Mouse (Mus musculus) lung, postnatal 14 days (tissue): Measurements from ENCODE around the gene Cyp4f16.
"Not testable (repeated sequence)": the region's sequence is repeated elsewhere in the genome, so short reads cannot be mapped to it uniquely, and the experiment has no call there.

Experiments
- DNase-seq: peaks from one replicate; pipeline ENCODE4 v3.0.0; 2021

Cyp4f16 gene

GRCm38 (mm10) chr17:32536051-32536866 lies at the start of gene Cyp4f16:
TSS of gene Cyp4f16 (plus strand) at chr17:32536558.
- peak; percentile 92 for DNase-seq

- DNase-seq = peak; percentile 32
These were observed 43.9 kb upstream of the Cyp4f16 start for GRCm38 (mm10) chr17:32492349-32492980.

- peak; percentile 78 for DNase-seq
These were observed 41.8 kb upstream of the Cyp4f16 start for GRCm38 (mm10) chr17:32494601-32495000.

- DNase-seq = not testable (repeated sequence)
These were observed 35.8 kb upstream of the Cyp4f16 start for GRCm38 (mm10) chr17:32500511-32500910.

DNA sequence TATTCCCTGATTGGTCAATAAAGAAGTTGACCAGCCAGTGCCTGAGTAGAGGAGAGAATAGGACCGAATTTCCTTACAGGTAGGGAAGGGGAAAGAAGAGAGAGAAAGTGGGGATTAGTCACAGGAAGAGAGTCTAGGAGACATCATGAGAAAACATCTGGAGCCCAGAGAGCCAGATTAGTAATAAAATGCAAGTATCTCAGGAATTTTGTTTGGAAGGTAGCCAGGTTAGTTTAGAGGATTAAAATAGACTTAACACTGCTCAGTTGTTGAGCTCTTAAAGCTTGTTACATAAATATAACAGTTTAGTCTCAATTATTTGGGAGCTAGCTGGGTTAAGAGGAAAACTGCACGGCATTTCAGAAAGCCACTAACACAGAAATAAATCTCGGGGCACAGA lies 35.3 kb upstream of the Cyp4f16 start:
- no peak for DNase-seq

- no peak for DNase-seq
These were observed 33.2 kb upstream of the Cyp4f16 start for GRCm38 (mm10) chr17:32503111-32503510.

GRCm38 (mm10) chr17:32505851-32506728 lies 30.3 kb upstream of the Cyp4f16 start, which contains the start of gene Cyp4f17:
TSS of gene Cyp4f17 (plus strand) at chr17:32506050.
- DNase-seq = peak; percentile 41

DNA sequence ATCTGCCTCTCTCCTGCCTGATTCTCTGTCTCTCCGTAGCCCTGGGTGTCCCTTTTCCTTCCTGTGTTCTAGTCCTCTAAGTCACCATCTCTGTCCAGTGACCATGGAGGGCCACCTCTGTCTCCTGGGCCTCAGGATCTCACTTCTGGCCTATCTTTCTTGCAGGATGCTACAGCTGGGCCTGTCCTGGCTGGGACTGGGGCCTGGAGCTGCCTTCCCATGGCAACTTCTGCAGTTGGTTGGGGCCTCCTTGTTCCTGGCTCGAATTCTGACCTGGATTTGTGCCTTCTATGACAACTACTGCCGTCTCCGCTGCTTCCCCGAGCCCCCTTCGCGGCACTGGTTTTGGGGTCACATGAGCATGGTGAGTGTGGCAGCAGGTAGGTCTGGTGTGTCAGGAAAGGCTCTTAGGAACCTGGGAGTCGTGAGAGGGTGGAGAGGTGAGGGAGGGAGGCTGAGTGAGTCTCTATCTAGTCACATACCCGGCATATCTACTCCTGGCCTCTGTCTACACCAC lies 29.6 kb upstream of the Cyp4f16 start:
- no peak for DNase-seq

DNA sequence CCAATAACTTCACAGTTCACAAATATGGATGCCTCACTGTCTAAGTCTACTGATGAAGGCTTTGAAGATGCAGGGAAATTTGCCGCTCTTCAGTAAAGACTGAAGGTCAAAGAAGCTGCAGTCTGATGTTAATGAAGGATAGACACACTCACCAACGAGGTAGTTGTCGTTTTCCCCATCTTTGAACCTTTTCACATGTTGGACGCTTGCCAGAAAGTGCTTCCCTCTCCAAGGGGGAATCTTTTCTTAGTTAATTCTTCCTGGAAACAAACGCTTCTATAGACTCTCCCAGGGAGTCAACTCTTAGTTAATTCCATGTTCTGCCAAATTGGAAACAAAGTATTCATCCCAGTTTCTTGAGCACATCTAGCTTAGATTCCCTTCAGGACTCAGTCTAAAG lies 20.2 kb upstream of the Cyp4f16 start:
- DNase-seq = no peak

- no peak for DNase-seq
These were observed 14.4 kb upstream of the Cyp4f16 start for GRCm38 (mm10) chr17:32521981-32522380.

DNA sequence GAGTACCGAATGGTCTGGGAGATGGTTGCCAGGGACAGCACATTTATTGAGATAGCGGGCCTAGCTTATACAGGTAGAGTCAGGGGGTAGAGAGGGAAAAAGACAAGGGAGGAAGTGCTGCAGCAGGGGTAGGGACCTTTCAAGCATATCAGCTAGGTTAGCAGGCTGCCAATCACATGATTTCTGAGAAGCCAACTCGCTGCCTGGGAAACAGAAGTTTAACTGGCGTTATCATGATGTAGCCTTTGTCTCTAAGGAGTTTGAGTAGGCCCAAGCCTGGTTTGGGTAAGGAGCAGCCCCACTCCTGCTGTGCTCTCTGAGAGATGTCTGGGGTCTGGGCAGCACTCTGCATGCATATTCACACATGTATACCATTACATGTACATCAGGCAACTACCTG lies 14.0 kb upstream of the Cyp4f16 start:
- no peak for DNase-seq

- DNase-seq = no peak
These were observed 13.5 kb upstream of the Cyp4f16 start for GRCm38 (mm10) chr17:32522816-32523215.

GRCm38 (mm10) chr17:32523895-32524294 lies 12.5 kb upstream of the Cyp4f16 start:
- DNase-seq = no peak

GRCm38 (mm10) chr17:32526341-32526740 lies 10.0 kb upstream of the Cyp4f16 start:
- DNase-seq = not testable (repeated sequence)

DNA sequence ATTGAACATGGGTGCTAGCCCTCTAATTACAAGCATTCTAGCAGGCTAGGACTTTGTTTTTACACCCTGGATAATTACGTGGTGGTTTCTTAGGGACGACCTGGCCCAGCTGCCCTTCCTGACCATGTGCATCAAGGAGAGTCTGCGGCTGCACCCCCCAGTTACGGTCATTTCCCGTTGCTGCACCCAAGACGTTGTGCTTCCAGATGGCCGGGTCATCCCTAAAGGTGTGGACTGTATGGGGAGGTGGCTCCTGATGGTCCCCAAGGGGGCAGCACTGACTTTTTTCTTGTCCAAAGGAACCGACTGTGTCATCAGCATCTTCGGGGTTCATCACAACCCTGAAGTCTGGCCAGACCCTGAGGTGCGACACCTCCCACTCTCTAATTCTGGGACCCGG lies 8.6 kb upstream of the Cyp4f16 start:
- no peak for DNase-seq

DNA sequence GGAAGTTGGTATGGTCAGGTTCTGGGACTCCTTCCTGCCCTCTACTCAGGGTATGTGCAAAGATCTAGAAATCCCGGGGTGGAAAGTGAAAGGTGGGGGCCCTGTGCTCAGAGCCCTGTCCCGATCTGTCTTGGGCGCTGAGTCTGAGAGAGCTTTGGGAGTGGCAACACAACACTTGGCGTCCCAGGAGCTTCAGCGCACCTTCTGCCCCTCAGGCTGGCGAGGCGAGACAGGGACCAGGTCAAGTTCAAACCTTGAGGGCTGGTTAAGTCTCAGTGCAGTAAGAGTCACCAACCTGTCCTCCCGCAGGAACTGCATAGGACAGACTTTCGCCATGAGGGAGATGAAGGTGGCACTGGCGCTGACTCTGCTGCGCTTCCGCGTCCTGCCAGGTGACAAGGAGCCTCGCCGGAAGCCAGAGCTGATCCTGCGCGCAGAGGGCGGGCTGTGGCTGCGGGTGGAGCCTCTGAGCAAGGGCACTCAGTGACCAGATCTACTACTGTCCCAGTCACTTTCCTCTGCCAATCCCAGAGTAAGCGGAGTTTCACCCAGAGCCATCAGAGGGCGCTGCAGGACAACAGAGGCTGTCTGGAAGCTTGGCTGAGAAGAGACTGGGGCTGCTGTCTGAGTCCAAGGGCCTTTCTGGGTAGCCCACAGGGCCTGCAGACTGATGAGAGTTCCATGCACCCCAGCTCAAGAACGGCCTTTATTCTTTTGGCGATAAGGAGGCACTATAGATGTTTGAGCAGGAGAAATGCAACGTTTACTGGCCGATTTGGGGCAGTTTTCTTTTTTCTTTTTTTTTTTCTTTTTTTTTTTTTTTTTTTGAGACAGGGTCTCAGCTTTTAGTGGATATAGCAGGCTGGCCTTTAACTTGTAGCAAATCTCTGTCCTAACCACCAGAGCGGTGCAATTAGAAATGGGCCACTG lies 7.7 kb upstream of the Cyp4f16 start:
- peak; percentile 91 for DNase-seq

DNA sequence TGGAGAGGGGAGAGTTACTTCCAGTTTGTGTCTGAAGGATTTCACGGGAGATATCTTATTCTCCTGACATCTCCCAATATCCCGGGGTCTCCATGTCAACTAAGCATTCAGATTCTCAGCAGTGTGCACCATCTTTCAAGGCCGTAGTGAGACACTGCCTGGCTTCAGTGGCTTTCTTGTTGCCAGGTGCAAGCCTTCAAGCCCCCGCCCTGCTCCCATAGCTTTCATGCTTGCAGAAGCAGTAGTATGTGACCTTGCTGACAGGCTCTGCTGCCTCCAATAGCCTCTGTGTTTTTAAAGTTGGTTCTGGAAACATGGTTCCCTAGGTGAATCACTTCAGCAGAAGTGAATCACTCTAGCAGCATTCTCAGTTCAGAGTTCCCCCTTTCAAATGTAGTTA lies 4.0 kb upstream of the Cyp4f16 start:
- DNase-seq = not testable (repeated sequence)

- no peak for DNase-seq
These were observed 2.3 kb upstream of the Cyp4f16 start for GRCm38 (mm10) chr17:32534068-32534467.

GRCm38 (mm10) chr17:32536867-32537250 lies 501 bp downstream of the Cyp4f16 start:
- DNase-seq = no peak

- DNase-seq = not testable (repeated sequence)
These were observed 8.4 kb downstream of the Cyp4f16 start for GRCm38 (mm10) chr17:32544792-32545191.

DNA sequence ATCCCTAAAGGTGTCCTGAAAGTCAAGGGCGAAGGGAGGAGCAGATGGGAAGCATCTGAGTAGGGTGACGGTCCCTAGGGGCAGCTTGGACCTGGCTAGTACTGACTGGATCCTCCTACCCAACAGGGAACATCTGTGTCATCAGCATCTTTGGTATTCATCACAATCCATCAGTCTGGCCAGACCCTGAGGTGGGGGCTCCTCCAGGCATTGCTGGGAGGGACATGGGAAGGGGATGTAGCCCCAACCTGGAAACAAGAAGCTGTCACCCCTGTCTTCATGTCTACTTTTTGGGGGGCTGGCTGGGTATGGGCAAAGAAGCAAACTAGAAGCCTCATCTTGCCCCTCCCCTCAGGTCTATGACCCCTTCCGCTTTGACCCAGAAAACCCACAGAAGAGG lies 14.0 kb downstream of the Cyp4f16 start:
- not testable (repeated sequence) for DNase-seq
